Mouse (Mus musculus): Measurements from ENCODE around the gene Slc12a8. TPM values are rescaled to one million over a fixed set of nuclear protein-coding genes. Genes with fewer than 3 reads are reported as not detected.

The Slc12a8 gene
- total and polyA plus RNA-seq, 3 experiments: 12.2 to 17.4 (median 16.5) TPM

DNA sequence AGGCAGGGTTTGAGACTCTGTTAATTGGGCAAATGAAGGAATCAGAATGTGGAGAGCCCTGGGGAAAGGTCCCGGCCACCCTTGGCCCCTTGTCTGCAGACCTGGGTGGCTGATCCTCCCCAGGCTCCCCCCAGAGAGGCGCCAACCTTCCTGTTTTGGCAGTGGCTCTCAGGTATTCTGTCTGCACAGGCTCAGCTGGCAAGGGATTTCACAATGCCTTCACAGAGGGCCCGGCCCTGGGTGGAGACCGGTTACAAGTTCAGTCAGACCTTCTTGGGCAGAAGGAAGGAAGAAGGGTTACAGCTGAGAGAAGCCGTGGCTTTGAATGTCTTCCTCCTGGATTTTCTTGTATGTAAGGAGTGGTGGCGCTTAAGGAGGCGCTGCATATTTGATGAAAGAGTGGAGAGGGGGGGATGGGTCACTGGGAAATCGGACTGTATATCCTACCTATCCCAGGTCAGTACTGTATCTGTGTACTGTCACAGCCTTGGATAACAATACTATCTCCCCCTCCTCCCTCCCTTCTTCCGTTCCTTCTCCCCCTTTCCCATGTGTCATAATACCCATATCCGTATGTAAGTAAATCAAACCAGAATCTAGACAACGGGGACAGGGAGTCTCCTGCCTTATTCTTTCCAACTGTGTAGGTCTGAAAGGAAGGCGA lies 45.9 kb downstream of the Slc12a8 start:
- Histone ChIP-seq H3K79me2 (replicated peaks; ENCODE audit: control insufficient read depth, extremely low read depth, insufficient read depth, poor library complexity, severe bottlenecking) (no peaks in the 10 kb centered on the region), H3K9me3 (replicated peaks; ENCODE audit: low read length) (no peaks in the 10 kb centered on the region), H3K4me3 (replicated peaks in 1 of 3; ENCODE audit: low read depth in 2 of 3, low read length in 2 of 3, poor library complexity in 1 of 3) (no peak overlapping the region), H3K27me3 (replicated peaks) (no peaks in the 10 kb centered on the region), H3K9ac (ENCODE audit: insufficient read depth, low read depth) (no peak overlapping the region), H3K4me2 (ENCODE audit: insufficient read depth, low read depth, poor library complexity, severe bottlenecking) (no peak overlapping the region), H3K36me3 (replicated peaks in 1 of 2; ENCODE audit: control insufficient read depth in 1 of 2, insufficient read depth in 1 of 2, low read length in 1 of 2) (no peaks in the 10 kb centered on the region), H3K4me1 (ENCODE audit: control insufficient read depth in 1 of 2, insufficient read depth in 2 of 2) (peaks cover 9 to 33% of the 10 kb centered on the region in 2 experiments), H3K27ac (ENCODE audit: insufficient read depth, low read depth) (no peak overlapping the region)
- dilution Hi-C loops (cut with MboI; ENCODE audit: extremely low pct_ligation_motif_present, extremely low pct_unique_long_range_greater_than_20kb, low sequenced_read_pairs): no loop called here
- in situ Hi-C loops (cut with MboI; ENCODE audit: low pct_ligation_motif_present, low pct_unique_long_range_greater_than_20kb, low sequenced_read_pairs): loop anchor here (5.0 to 25.0 kb wide), 3 partner anchors 129 to 399 kb away; partner anchors contain the start of gene Umps
- DNase-seq (ENCODE audit: extremely low read depth): no peak
- no peak for TF ChIP-seq EP300 (IDR thresholded peaks at IDR 0.05; ENCODE audit: low read length)
- TF ChIP-seq TCF12 (IDR thresholded peaks at IDR 0.05; ENCODE audit: low read depth, low read length): no peak
- no peak for TF ChIP-seq HCFC1 (IDR thresholded peaks at IDR 0.05; ENCODE audit: low read depth, low read length)
- TF ChIP-seq MYC (IDR thresholded peaks at IDR 0.05; ENCODE audit: low read depth, low read length): no peak

DNA sequence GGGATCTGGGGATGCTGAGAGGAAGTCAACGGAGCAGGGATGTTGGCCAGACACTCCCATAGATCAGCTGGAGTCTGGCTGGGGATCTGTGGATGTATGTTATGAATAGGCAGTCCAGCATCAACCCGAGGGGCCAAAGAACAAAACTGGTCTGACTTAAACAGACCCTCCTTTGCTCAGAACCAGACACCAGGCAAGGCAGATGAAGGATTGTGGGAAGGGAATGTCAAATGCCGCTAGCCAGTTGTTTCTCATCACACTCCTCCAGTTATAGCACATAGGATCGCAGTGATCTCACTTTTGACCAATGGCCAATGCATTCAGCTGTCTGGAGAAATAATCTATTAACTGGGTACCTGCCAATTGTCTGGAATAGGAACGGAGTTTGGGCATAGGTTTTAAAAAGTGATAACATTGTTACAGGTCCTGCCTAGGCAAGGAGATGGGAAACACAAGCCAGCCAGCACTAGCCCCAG lies 46.4 kb downstream of the Slc12a8 start:
- dilution Hi-C loops (cut with MboI; ENCODE audit: extremely low pct_ligation_motif_present, extremely low pct_unique_long_range_greater_than_20kb, low sequenced_read_pairs) (no loop called here), in situ Hi-C loops (cut with MboI; ENCODE audit: low pct_ligation_motif_present, low pct_unique_long_range_greater_than_20kb, low sequenced_read_pairs) (loop anchor here (5.0 to 25.0 kb wide), 3 partner anchors 129 to 399 kb away; partner anchors contain the start of gene Umps)
- H3K36me3 ChIP-seq (replicated peaks in 1 of 2; ENCODE audit: control insufficient read depth in 1 of 2, insufficient read depth in 1 of 2, low read length in 1 of 2): no peaks in the 10 kb centered on the region
- no peak overlapping the region for H3K27ac ChIP-seq (ENCODE audit: insufficient read depth, low read depth)
- peaks cover 9 to 34% of the 10 kb centered on the region in 2 experiments for H3K4me1 ChIP-seq (ENCODE audit: control insufficient read depth in 1 of 2, insufficient read depth in 2 of 2)
- H3K4me2 ChIP-seq (ENCODE audit: insufficient read depth, low read depth, poor library complexity, severe bottlenecking): no peak overlapping the region
- H3K79me2 ChIP-seq (replicated peaks; ENCODE audit: control insufficient read depth, extremely low read depth, insufficient read depth, poor library complexity, severe bottlenecking): no peaks in the 10 kb centered on the region
- no peaks in the 10 kb centered on the region for H3K9me3 ChIP-seq (replicated peaks; ENCODE audit: low read length)
- H3K27me3 ChIP-seq (replicated peaks): no peaks in the 10 kb centered on the region
- no peak for DNase-seq (ENCODE audit: extremely low read depth)
- no peak overlapping the region for H3K4me3 ChIP-seq (replicated peaks in 1 of 3; ENCODE audit: low read depth in 2 of 3, low read length in 2 of 3, poor library complexity in 1 of 3)
- no peak for TF ChIP-seq CHD2 (IDR thresholded peaks at IDR 0.05; ENCODE audit: low read length)
- no peak for TF ChIP-seq MYC (IDR thresholded peaks at IDR 0.05; ENCODE audit: low read depth, low read length)
- no peak for TF ChIP-seq NELFE (IDR thresholded peaks at IDR 0.05; ENCODE audit: low read depth, low read length)
- no peak for TF ChIP-seq EP300 (IDR thresholded peaks at IDR 0.05; ENCODE audit: low read length)
- no peak for TF ChIP-seq TCF12 (IDR thresholded peaks at IDR 0.05; ENCODE audit: low read depth, low read length)
- no peak for TF ChIP-seq POLR2AphosphoS2 (IDR thresholded peaks at IDR 0.05; ENCODE audit: low read depth, low read length)
- no peak for TF ChIP-seq BHLHE40 (IDR thresholded peaks at IDR 0.05; ENCODE audit: low read depth, low read length)
- H3K9ac ChIP-seq (ENCODE audit: insufficient read depth, low read depth): no peak overlapping the region

DNA sequence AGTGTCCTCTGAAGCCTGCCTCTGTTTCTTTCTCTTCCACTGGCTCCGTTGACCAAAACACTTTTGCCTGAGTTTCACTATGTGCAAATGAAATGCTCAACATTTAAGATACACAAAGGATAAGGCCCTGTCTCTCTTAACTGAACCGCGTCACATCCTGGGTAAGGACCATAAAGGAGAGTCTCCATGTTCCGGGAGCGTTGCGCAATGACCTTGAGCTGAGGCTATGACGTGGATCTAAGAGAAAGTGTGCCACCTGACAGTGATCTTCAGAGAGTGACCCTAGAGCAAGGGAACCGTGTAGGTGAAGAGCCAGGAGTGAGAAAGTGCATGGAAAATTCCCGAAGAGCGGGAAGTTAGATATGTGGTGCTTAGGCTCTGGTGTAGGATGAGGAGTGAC lies 49.3 kb downstream of the Slc12a8 start:
- no peaks in the 10 kb centered on the region for H3K27me3 ChIP-seq (replicated peaks)
- TF ChIP-seq SIN3A (IDR thresholded peaks at IDR 0.05; ENCODE audit: low read length): no peak
- TF ChIP-seq HCFC1 (IDR thresholded peaks at IDR 0.05; ENCODE audit: low read depth, low read length): no peak
- no peak for TF ChIP-seq ZMIZ1 (IDR thresholded peaks at IDR 0.05; ENCODE audit: low read depth, low read length)
- no peak for TF ChIP-seq E2F4 (IDR thresholded peaks at IDR 0.05; ENCODE audit: insufficient replicate concordance, low read depth, low read length)
- no peak for TF ChIP-seq RCOR1 (conservative IDR thresholded peaks at IDR 0.05; ENCODE audit: low read depth, low read length)
- no peak for TF ChIP-seq EP300 (IDR thresholded peaks at IDR 0.05; ENCODE audit: low read length)
- TF ChIP-seq RAD21 (IDR thresholded peaks at IDR 0.05; ENCODE audit: low read depth, low read length): no peak
- no peak for TF ChIP-seq MAFK (IDR thresholded peaks at IDR 0.05; ENCODE audit: insufficient replicate concordance, low read length)
- no peaks in the 10 kb centered on the region for H3K79me2 ChIP-seq (replicated peaks; ENCODE audit: control insufficient read depth, extremely low read depth, insufficient read depth, poor library complexity, severe bottlenecking)
- no peaks in the 10 kb centered on the region for H3K36me3 ChIP-seq (replicated peaks in 1 of 2; ENCODE audit: control insufficient read depth in 1 of 2, insufficient read depth in 1 of 2, low read length in 1 of 2)
- in situ Hi-C loops (cut with MboI; ENCODE audit: low pct_ligation_motif_present, low pct_unique_long_range_greater_than_20kb, low sequenced_read_pairs): loop anchor here (25.0 kb wide), 1 partner anchor 396 kb away; the partner anchor contains the start of gene Umps
- H3K9ac ChIP-seq (ENCODE audit: insufficient read depth, low read depth): no peak overlapping the region
- DNase-seq (ENCODE audit: extremely low read depth): no peak
- H3K9me3 ChIP-seq (replicated peaks; ENCODE audit: low read length): no peaks in the 10 kb centered on the region
- H3K4me2 ChIP-seq (ENCODE audit: insufficient read depth, low read depth, poor library complexity, severe bottlenecking): no peak overlapping the region
- H3K27ac ChIP-seq (ENCODE audit: insufficient read depth, low read depth): no peak overlapping the region
- dilution Hi-C loops (cut with MboI; ENCODE audit: extremely low pct_ligation_motif_present, extremely low pct_unique_long_range_greater_than_20kb, low sequenced_read_pairs): no loop called here
- H3K4me3 ChIP-seq (replicated peaks in 1 of 3; ENCODE audit: low read depth in 2 of 3, low read length in 2 of 3, poor library complexity in 1 of 3): no peak overlapping the region
- H3K4me1 ChIP-seq (ENCODE audit: control insufficient read depth in 1 of 2, insufficient read depth in 2 of 2): peaks cover 0 to 16% of the 10 kb centered on the region in 2 experiments; a peak in 2 of 4 replicates
